Mouse (Mus musculus) ES-Bruce4 (cell line): ENCODE measurements around the gene Zfp184. TPM values are rescaled to one million over a fixed set of nuclear protein-coding genes. Genes with fewer than 3 reads are reported as not detected.

Source experiments
- H3K27ac ChIP-seq: 2 replicates; pipeline ENCODE4 v1.5.1; 2012; ENCODE audit warnings: low read length, inconsistent platforms; ENCODE audit not compliant: insufficient read depth
- H3K27me3 ChIP-seq: 2 replicates; pipeline ENCODE4 v1.6.1; 2012; ENCODE audit warnings: mild to moderate bottlenecking, low read length, inconsistent platforms; ENCODE audit not compliant: control insufficient read depth, poor library complexity, insufficient read depth, severe bottlenecking
- H3K36me3 ChIP-seq: 2 replicates; pipeline ENCODE4 v1.6.1; 2012; ENCODE audit warnings: inconsistent platforms, mild to moderate bottlenecking, low read length, moderate library complexity; ENCODE audit not compliant: control insufficient read depth, poor library complexity, insufficient read depth, severe bottlenecking
- H3K4me1 ChIP-seq: one replicate; pipeline ENCODE4 v1.8.1; 2011; ENCODE audit warnings: low read length; ENCODE audit not compliant: control insufficient read depth, insufficient read depth
- H3K4me3 ChIP-seq: 2 replicates; pipeline ENCODE4 v1.5.1; 2011; ENCODE audit warnings: low read depth, mild to moderate bottlenecking, low read length
- H3K9ac ChIP-seq: 2 replicates; pipeline ENCODE4 v1.6.1; 2012; ENCODE audit warnings: low read depth, mild to moderate bottlenecking, inconsistent platforms; ENCODE audit not compliant: poor library complexity, severe bottlenecking
- H3K9me3 ChIP-seq: replicated peaks from 2 replicates; pipeline ENCODE4 v1.6.1; 2012; ENCODE audit warnings: mild to moderate bottlenecking, low read length, inconsistent platforms; ENCODE audit not compliant: control insufficient read depth, poor library complexity, insufficient read depth, severe bottlenecking
- CTCF ChIP-seq: IDR thresholded peaks from one replicate; pipeline ENCODE4 v1.8.1; 2011; ENCODE audit warnings: low read depth, low read length
- EP300 ChIP-seq: IDR thresholded peaks from 2 replicates; pipeline ENCODE4 v1.6.1; 2011; ENCODE audit warnings: low read depth, low read length; ENCODE audit not compliant: insufficient read depth
- POLR2A ChIP-seq: IDR thresholded peaks from one replicate; pipeline ENCODE4 v1.8.1; 2011; ENCODE audit warnings: low read length; ENCODE audit not compliant: insufficient read depth
- polyA plus RNA-seq: library from polyadenylated mRNA; stranded (reverse); fragments of >200 nt; gene quantifications from 2 replicates; pipeline ENCODE4 v1.2.4, GENCODE M21; 2011; ENCODE audit warnings: low read depth; ENCODE audit not compliant: missing spikeins, insufficient read depth, insufficient read length

Gene Zfp184
- polyA plus RNA-seq, 1 experiment = 11.5 TPM

- Histone ChIP-seq H3K4me3 (peak overlapping the region; percentile 89), H3K27ac (peak overlapping the region; percentile 12; the same call in 1 of the 2 replicates), H3K9me3 (no peaks in the 10 kb centered on the region), H3K4me1 (no peaks in the 10 kb centered on the region), H3K9ac (peak overlapping the region; percentile 95), H3K27me3 (no peaks in the 10 kb centered on the region), H3K36me3 (no peaks in the 10 kb centered on the region)
- TF ChIP-seq EP300 = no peak
- no peak for TF ChIP-seq CTCF
Observed at GRCm38 (mm10) chr13:21940213-21940612, 4.7 kb upstream of the Zfp184 start.

- no peak for TF ChIP-seq EP300
- no peak for TF ChIP-seq CTCF
- no peak for TF ChIP-seq POLR2A
- Histone ChIP-seq H3K27ac (peak overlapping the region; percentile 12; the same call in 1 of the 2 replicates), H3K36me3 (no peaks in the 10 kb centered on the region), H3K4me1 (no peaks in the 10 kb centered on the region), H3K27me3 (no peaks in the 10 kb centered on the region), H3K9me3 (no peaks in the 10 kb centered on the region), H3K9ac (peak overlapping the region; percentile 95), H3K4me3 (peak overlapping the region; percentile 89)
Observed at GRCm38 (mm10) chr13:21940811-21941321, 4.0 kb upstream of the Zfp184 start.

GRCm38 (mm10) chr13:21943644-21944043, 1.2 kb upstream of the Zfp184 start:
- Histone ChIP-seq H3K27ac (no peak overlapping the region), H3K36me3 (no peaks in the 10 kb centered on the region), H3K9me3 (no peaks in the 10 kb centered on the region), H3K4me3 (no peak overlapping the region), H3K4me1 (no peaks in the 10 kb centered on the region), H3K27me3 (no peaks in the 10 kb centered on the region), H3K9ac (no peak overlapping the region)
- TF ChIP-seq POLR2A (no peak), EP300 (no peak), CTCF (no peak)

- H3K4me3 ChIP-seq = peak overlapping the region; percentile 99
- no peaks in the 10 kb centered on the region for H3K9me3 ChIP-seq
- peak overlapping the region; percentile 27; the same call in 1 of the 2 replicates for H3K27ac ChIP-seq
- TF ChIP-seq CTCF (no peak), EP300 (no peak), POLR2A (peak; percentile 85)
- H3K9ac ChIP-seq = peak overlapping the region; percentile 7; the same call in 1 of the 2 replicates
- H3K36me3 ChIP-seq = 0 out of 2 replicates have a peak, but pooled peaks cover under 1% of the 10 kb centered on the region
- no peaks in the 10 kb centered on the region for H3K4me1 ChIP-seq
- H3K27me3 ChIP-seq = no peaks in the 10 kb centered on the region
Observed at GRCm38 (mm10) chr13:21944592-21944925, 335 bp upstream of the Zfp184 start.

GRCm38 (mm10) chr13:21969269-21969668, 24.4 kb downstream of the Zfp184 start:
- no peaks in the 10 kb centered on the region for H3K36me3 ChIP-seq
- no peak overlapping the region for H3K27ac ChIP-seq
- H3K9me3 ChIP-seq = no peaks in the 10 kb centered on the region
- TF ChIP-seq POLR2A (no peak), EP300 (no peak), CTCF (no peak)
- H3K27me3 ChIP-seq = no peaks in the 10 kb centered on the region
- no peak overlapping the region for H3K9ac ChIP-seq
- H3K4me3 ChIP-seq = no peak overlapping the region
- peaks cover 2% of the 10 kb centered on the region for H3K4me1 ChIP-seq

- H3K27ac ChIP-seq = no peak overlapping the region; the same call in 1 of the 2 replicates
- no peaks in the 10 kb centered on the region for H3K27me3 ChIP-seq
- H3K4me3 ChIP-seq = no peak overlapping the region
- H3K9me3 ChIP-seq = no peaks in the 10 kb centered on the region
- H3K36me3 ChIP-seq = no peaks in the 10 kb centered on the region
- no peak for TF ChIP-seq EP300
- TF ChIP-seq CTCF = no peak
- TF ChIP-seq POLR2A = no peak
- peaks cover 2% of the 10 kb centered on the region for H3K4me1 ChIP-seq
- no peak overlapping the region for H3K9ac ChIP-seq
Observed at GRCm38 (mm10) chr13:21969816-21970215, 24.9 kb downstream of the Zfp184 start.
